Mouse (Mus musculus) intestine, postnatal 0 days (tissue): ENCODE measurements around the gene Pou3f3. TPM values are rescaled to one million over a fixed set of nuclear protein-coding genes. Genes with fewer than 3 reads are reported as not detected.

Experiments used
- ATAC-seq: fragments of 200-750 bp; cut with Nextera tagmentation; 2 replicates; pipeline ENCODE4 v1.8.0; 2017; ENCODE audit warnings: mild to moderate bottlenecking, moderate TSS enrichment, moderate library complexity
- H3K27ac ChIP-seq: fragments of 300-500 bp; sonication (generic); 2 replicates; pipeline ENCODE4 v1.5.1; 2014; ENCODE audit warnings: mild to moderate bottlenecking, low read depth, low read length, moderate library complexity
- H3K27me3 ChIP-seq: fragments of 300-500 bp; sonication (generic); replicated peaks from 2 replicates; pipeline ENCODE4 v1.6.1; 2014; ENCODE audit warnings: low read length, mixed read lengths; ENCODE audit not compliant: control insufficient read depth, insufficient read depth
- H3K36me3 ChIP-seq: fragments of 300-500 bp; sonication (generic); 2 replicates; pipeline ENCODE4 v1.6.1; 2014; ENCODE audit warnings: mild to moderate bottlenecking, moderate library complexity; ENCODE audit not compliant: control insufficient read depth, insufficient read depth
- H3K4me1 ChIP-seq: fragments of 300-500 bp; sonication (generic); replicated peaks from 2 replicates; pipeline ENCODE4 v1.6.1; 2014; ENCODE audit warnings: antibody characterized with exemption, low read length, mixed read lengths; ENCODE audit not compliant: control insufficient read depth, insufficient read depth
- H3K4me2 ChIP-seq: fragments of 300-500 bp; sonication (generic); replicated peaks from 2 replicates; pipeline ENCODE4 v1.6.1; 2014; ENCODE audit warnings: low read depth, mild to moderate bottlenecking, moderate library complexity
- H3K4me3 ChIP-seq: fragments of 300-500 bp; sonication (generic); 2 replicates; pipeline ENCODE4 v1.5.1; 2014; ENCODE audit warnings: low read depth, low read length
- H3K9ac ChIP-seq: fragments of 300-500 bp; sonication (generic); 2 replicates; pipeline ENCODE4 v1.6.1; 2014; ENCODE audit warnings: mild to moderate bottlenecking, low read depth, low read length
- H3K9me3 ChIP-seq: fragments of 300-500 bp; sonication (generic); 2 replicates; pipeline ENCODE4 v1.6.1; 2016; ENCODE audit warnings: mixed run types; ENCODE audit not compliant: control insufficient read depth
- CTCF ChIP-seq: sonication (generic); IDR thresholded peaks from 2 replicates; pipeline ENCODE4 v1.5.1; 2016; ENCODE audit warnings: low read depth, mild to moderate bottlenecking, control low read depth, antibody characterized with exemption, moderate library complexity
- WGBS: fragments of 180-500 bp; shearing (Covaris S2); extraction: QIAGEN DNeasy Blood & Tissue Kit; methylation state at CpG from one replicate; pipeline ENCODE4 v1.1.7; 2014; 5-methylcytosine and 5-hydroxymethylcytosine counted together
- polyA plus RNA-seq: library from polyadenylated mRNA; unstranded; fragments of >200 nt; fragmentation: Nextera tagmentation; extraction: Ambion mirVana; gene quantifications from 2 replicates; pipeline ENCODE4 v1.2.1, GENCODE M21; 2015

Gene Pou3f3
- polyA plus RNA-seq, 1 experiment from 2014 or later = 0.14 TPM

GRCm38 (mm10) chr1:42749536-42750292 is 54.1 kb downstream of the Pou3f3 start:
- no peak overlapping the region for H3K9ac ChIP-seq
- no peak overlapping the region for H3K4me3 ChIP-seq
- H3K9me3 ChIP-seq = no peaks in the 10 kb centered on the region
- no peak for ATAC-seq
- no peaks in the 10 kb centered on the region for H3K36me3 ChIP-seq
- no peak overlapping the region for H3K27ac ChIP-seq
- WGBS = 77% methylated on average over 6 of the region's 6 CpGs
- no peaks in the 10 kb centered on the region for H3K4me1 ChIP-seq
- H3K27me3 ChIP-seq = no peaks in the 10 kb centered on the region
- TF ChIP-seq CTCF = no peak
- H3K4me2 ChIP-seq = no peak overlapping the region

Other genes starting within 250 kb of the Pou3f3 start
- gene Mrps9, start 155.5 kb downstream of the Pou3f3 start, polyA plus RNA-seq = 37.1 and 38.3 TPM in 2 replicates